Mouse (Mus musculus): ENCODE data around the gene Bbs2. TPM values are rescaled to one million over a fixed set of nuclear protein-coding genes. Genes with fewer than 3 reads are reported as not detected.
A peak's percentile ranks its signal among the peaks of the same experiment; 100 is the strongest.
"Not testable (repeated sequence)": the region's sequence is repeated elsewhere in the genome, so short reads cannot be mapped to it uniquely, and the experiment has no call there.

Bbs2 gene
- 16.0 and 19.2 TPM in 2 replicates for polyA plus RNA-seq (2016; fragmentation: Nextera tagmentation; extraction: Ambion mirVana)

GRCm38 (mm10) chr8:94098081-94098974 is at the start of gene Bbs2:
Bbs2 (minus strand) TSS chr8:94098928.
- Histone ChIP-seq H3K4me3 (peak within 1 kb of the TSS; percentile 70), H3K36me3 (no peaks in the 10 kb centered on the region), H3K4me1 (peaks cover 17% of the 10 kb centered on the region), H3K9me3 (replicated peaks) (no peaks in the 10 kb centered on the region), H3K27me3 (ENCODE audit: low read depth, poor library complexity, severe bottlenecking) (peaks cover 6% of the 10 kb centered on the region; the same call in 1 of the 2 replicates), H3K27ac (replicated peaks) (peak within 1 kb of the TSS; percentile 95)
- 1% methylated on average over 61 of the region's 61 CpGs for WGBS
- peak; percentile 99 for DNase-seq (ENCODE audit: low spot score)

- H3K9me3 ChIP-seq (replicated peaks), result no peaks in the 10 kb centered on the region
- peaks cover 27% of the 10 kb centered on the region for H3K4me1 ChIP-seq
- no peaks in the 10 kb centered on the region for H3K36me3 ChIP-seq
- H3K27ac ChIP-seq (replicated peaks), result no peak overlapping the region
- WGBS, result 37% methylated on average over 5 of the region's 5 CpGs
- H3K4me3 ChIP-seq, result no peak overlapping the region
- no peak for DNase-seq (ENCODE audit: low spot score)
- H3K27me3 ChIP-seq (ENCODE audit: low read depth, poor library complexity, severe bottlenecking), result peaks cover 34% of the 10 kb centered on the region
Measured at GRCm38 (mm10) chr8:94148236-94148635, 49.5 kb upstream of the Bbs2 start.

GRCm38 (mm10) chr8:94140266-94140795 is 41.6 kb upstream of the Bbs2 start:
- Histone ChIP-seq H3K27me3 (ENCODE audit: low read depth, poor library complexity, severe bottlenecking) (no peaks in the 10 kb centered on the region), H3K9me3 (replicated peaks) (no peaks in the 10 kb centered on the region), H3K4me1 (no peaks in the 10 kb centered on the region), H3K27ac (replicated peaks) (no peak overlapping the region), H3K4me3 (no peak overlapping the region), H3K36me3 (no peaks in the 10 kb centered on the region)
- WGBS, result 80% methylated on average over 4 of the region's 4 CpGs
- DNase-seq (ENCODE audit: low spot score), result no peak

- WGBS, result 66% methylated on average over 6 of the region's 6 CpGs
- Histone ChIP-seq H3K4me1 (no peaks in the 10 kb centered on the region), H3K36me3 (no peaks in the 10 kb centered on the region), H3K27ac (replicated peaks) (no peak within 1 kb of the TSS), H3K27me3 (ENCODE audit: low read depth, poor library complexity, severe bottlenecking) (no peaks in the 10 kb centered on the region), H3K9me3 (replicated peaks) (no peaks in the 10 kb centered on the region), H3K4me3 (no peak within 1 kb of the TSS)
- DNase-seq (ENCODE audit: low spot score), result no peak
Measured at GRCm38 (mm10) chr8:94136933-94137332, 38.2 kb upstream of the Bbs2 start, which contains the start of gene Mt4. Mt4 (plus strand) TSS chr8:94137197.

GRCm38 (mm10) chr8:94136192-94136591 is 37.5 kb upstream of the Bbs2 start:
- 79% methylated on average over 7 of the region's 7 CpGs for WGBS
- no peaks in the 10 kb centered on the region for H3K4me1 ChIP-seq
- no peak for DNase-seq (ENCODE audit: low spot score)
- no peak overlapping the region for H3K4me3 ChIP-seq
- H3K27me3 ChIP-seq (ENCODE audit: low read depth, poor library complexity, severe bottlenecking), result no peaks in the 10 kb centered on the region
- no peaks in the 10 kb centered on the region for H3K9me3 ChIP-seq (replicated peaks)
- no peaks in the 10 kb centered on the region for H3K36me3 ChIP-seq
- no peak overlapping the region for H3K27ac ChIP-seq (replicated peaks)

GRCm38 (mm10) chr8:94135556-94135955 is 36.8 kb upstream of the Bbs2 start:
- Histone ChIP-seq H3K4me3 (no peak overlapping the region), H3K36me3 (no peaks in the 10 kb centered on the region), H3K9me3 (replicated peaks) (no peaks in the 10 kb centered on the region), H3K4me1 (no peaks in the 10 kb centered on the region), H3K27me3 (ENCODE audit: low read depth, poor library complexity, severe bottlenecking) (no peaks in the 10 kb centered on the region), H3K27ac (replicated peaks) (no peak overlapping the region)
- 89% methylated on average over 6 of the region's 6 CpGs for WGBS
- no peak for DNase-seq (ENCODE audit: low spot score)

- H3K4me1 ChIP-seq; H3K9me3 ChIP-seq (replicated peaks); H3K36me3 ChIP-seq; H3K4me3 ChIP-seq; H3K27me3 ChIP-seq (ENCODE audit: low read depth, poor library complexity, severe bottlenecking); H3K27ac ChIP-seq (replicated peaks); DNase-seq (ENCODE audit: low spot score): not testable (repeated sequence)
- 78% methylated on average over 3 of the region's 3 CpGs for WGBS
Measured at GRCm38 (mm10) chr8:94134601-94135000, 35.9 kb upstream of the Bbs2 start.

- H3K4me1 ChIP-seq, result no peaks in the 10 kb centered on the region
- 87% methylated on average over 5 of the region's 5 CpGs for WGBS
- H3K9me3 ChIP-seq (replicated peaks), result no peaks in the 10 kb centered on the region
- no peak for DNase-seq (ENCODE audit: low spot score)
- H3K36me3 ChIP-seq, result no peaks in the 10 kb centered on the region
- H3K4me3 ChIP-seq, result no peak overlapping the region
- H3K27ac ChIP-seq (replicated peaks), result no peak overlapping the region
- H3K27me3 ChIP-seq (ENCODE audit: low read depth, poor library complexity, severe bottlenecking), result no peaks in the 10 kb centered on the region
Measured at GRCm38 (mm10) chr8:94132096-94132495, 33.4 kb upstream of the Bbs2 start.

GRCm38 (mm10) chr8:94130126-94130525 is 31.4 kb upstream of the Bbs2 start:
- Histone ChIP-seq H3K9me3 (replicated peaks) (no peaks in the 10 kb centered on the region), H3K36me3 (no peaks in the 10 kb centered on the region), H3K4me3 (no peak overlapping the region), H3K4me1 (no peaks in the 10 kb centered on the region), H3K27ac (replicated peaks) (no peak overlapping the region), H3K27me3 (ENCODE audit: low read depth, poor library complexity, severe bottlenecking) (no peaks in the 10 kb centered on the region)
- no peak for DNase-seq (ENCODE audit: low spot score)
- 93% methylated on average over 4 of the region's 4 CpGs for WGBS

GRCm38 (mm10) chr8:94129133-94129789 is 30.5 kb upstream of the Bbs2 start:
- no peak for DNase-seq (ENCODE audit: low spot score)
- Histone ChIP-seq H3K36me3 (no peaks in the 10 kb centered on the region), H3K4me3 (no peak overlapping the region), H3K27ac (replicated peaks) (no peak overlapping the region), H3K4me1 (no peaks in the 10 kb centered on the region), H3K9me3 (replicated peaks) (no peaks in the 10 kb centered on the region), H3K27me3 (ENCODE audit: low read depth, poor library complexity, severe bottlenecking) (no peaks in the 10 kb centered on the region)
- WGBS, result 84% methylated on average over 6 of the region's 6 CpGs

GRCm38 (mm10) chr8:94127711-94128110 is 29.0 kb upstream of the Bbs2 start:
- WGBS, result 86% methylated on average over 6 of the region's 6 CpGs
- no peaks in the 10 kb centered on the region for H3K36me3 ChIP-seq
- H3K27ac ChIP-seq (replicated peaks), result no peak overlapping the region
- no peaks in the 10 kb centered on the region for H3K27me3 ChIP-seq (ENCODE audit: low read depth, poor library complexity, severe bottlenecking)
- DNase-seq (ENCODE audit: low spot score), result no peak
- H3K9me3 ChIP-seq (replicated peaks), result no peaks in the 10 kb centered on the region
- peaks cover 6% of the 10 kb centered on the region for H3K4me1 ChIP-seq
- H3K4me3 ChIP-seq, result no peak overlapping the region

- H3K27me3 ChIP-seq (ENCODE audit: low read depth, poor library complexity, severe bottlenecking), result no peaks in the 10 kb centered on the region
- no peak overlapping the region for H3K27ac ChIP-seq (replicated peaks)
- no peak for DNase-seq (ENCODE audit: low spot score)
- peaks cover 35% of the 10 kb centered on the region for H3K4me1 ChIP-seq
- WGBS, result 65% methylated on average over 8 of the region's 8 CpGs
- no peaks in the 10 kb centered on the region for H3K36me3 ChIP-seq
- H3K9me3 ChIP-seq (replicated peaks), result no peaks in the 10 kb centered on the region
- H3K4me3 ChIP-seq, result no peak overlapping the region
Measured at GRCm38 (mm10) chr8:94122711-94123468, 24.2 kb upstream of the Bbs2 start.
